Mouse (Mus musculus): Measurements from ENCODE around the gene Rpl7a.

Rpl7a gene

DNA sequence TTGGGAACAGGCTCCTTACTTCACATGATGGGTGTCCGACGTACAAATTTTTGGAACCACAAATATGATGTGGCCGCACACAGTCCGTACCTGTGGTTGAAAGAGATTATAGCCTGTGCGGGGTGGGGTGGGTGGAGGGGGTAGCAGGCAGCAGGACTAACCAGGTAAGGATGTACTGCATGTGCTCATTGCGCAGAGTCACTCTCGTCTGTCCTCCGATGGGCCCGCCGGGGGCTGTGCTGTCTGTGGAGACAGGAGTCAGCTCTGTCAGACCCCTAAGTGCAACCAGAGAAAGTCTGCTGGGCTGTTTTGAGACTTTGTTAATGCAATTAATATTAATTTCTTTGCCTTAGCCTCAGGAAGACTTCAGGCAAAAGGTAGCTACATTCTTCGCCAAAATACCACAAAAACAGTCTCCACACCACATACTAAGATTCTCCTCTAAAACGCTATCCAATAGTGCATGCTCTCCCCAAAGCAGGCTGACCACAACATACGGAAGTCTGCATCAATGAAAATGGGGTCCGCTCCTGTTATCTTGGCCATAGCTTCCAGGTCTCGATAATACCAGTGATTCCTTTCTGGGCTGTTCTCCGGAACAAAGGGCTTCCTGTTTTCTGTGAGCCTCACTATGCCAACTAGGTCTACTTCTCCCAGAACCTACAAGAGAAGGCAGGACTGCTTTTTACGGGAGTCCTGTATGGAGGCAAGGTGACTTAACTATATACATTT, 3.0 kb downstream of the Rpl7a start:
- in situ Hi-C loops (cut with MseI, MboI), result no loop called here

DNA sequence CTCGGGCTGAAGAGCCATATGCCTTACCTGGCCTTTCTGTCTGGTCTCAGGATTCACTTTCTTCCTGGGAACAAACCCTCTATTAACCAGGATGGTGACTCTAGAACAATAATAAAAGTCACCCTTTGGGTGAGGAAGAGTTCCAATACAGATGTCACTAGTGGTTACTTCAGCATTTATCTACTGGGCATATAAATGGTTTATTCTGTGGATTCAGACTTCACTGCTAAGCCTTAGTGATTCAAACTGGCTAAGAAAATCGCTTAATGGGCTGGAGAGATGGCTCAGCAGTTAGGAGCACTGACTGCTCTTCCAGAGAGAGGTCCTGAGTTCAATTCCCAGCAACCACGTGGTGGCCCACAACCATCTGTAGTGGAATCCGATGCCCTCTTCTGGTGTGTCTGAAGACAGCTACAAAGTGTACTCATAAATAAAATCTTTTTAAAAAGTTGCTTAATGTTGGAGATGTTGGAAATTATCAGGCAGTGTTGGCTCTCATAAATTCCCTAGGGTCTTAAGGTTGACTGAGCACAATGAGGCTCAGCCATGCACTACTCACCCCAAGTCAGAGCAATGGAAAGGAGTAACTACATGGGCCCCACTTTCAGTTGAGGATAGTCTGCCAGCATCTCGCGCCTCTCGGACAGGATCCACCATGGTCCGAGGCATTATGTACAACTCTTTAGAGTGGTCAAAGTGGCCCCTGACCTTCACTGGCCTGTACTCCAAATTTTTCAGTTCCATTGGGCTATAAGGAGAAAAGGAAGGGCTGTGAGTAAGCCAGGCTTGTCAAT, 3.8 kb downstream of the Rpl7a start:
- in situ Hi-C loops (cut with MseI, MboI), result no loop called here

DNA sequence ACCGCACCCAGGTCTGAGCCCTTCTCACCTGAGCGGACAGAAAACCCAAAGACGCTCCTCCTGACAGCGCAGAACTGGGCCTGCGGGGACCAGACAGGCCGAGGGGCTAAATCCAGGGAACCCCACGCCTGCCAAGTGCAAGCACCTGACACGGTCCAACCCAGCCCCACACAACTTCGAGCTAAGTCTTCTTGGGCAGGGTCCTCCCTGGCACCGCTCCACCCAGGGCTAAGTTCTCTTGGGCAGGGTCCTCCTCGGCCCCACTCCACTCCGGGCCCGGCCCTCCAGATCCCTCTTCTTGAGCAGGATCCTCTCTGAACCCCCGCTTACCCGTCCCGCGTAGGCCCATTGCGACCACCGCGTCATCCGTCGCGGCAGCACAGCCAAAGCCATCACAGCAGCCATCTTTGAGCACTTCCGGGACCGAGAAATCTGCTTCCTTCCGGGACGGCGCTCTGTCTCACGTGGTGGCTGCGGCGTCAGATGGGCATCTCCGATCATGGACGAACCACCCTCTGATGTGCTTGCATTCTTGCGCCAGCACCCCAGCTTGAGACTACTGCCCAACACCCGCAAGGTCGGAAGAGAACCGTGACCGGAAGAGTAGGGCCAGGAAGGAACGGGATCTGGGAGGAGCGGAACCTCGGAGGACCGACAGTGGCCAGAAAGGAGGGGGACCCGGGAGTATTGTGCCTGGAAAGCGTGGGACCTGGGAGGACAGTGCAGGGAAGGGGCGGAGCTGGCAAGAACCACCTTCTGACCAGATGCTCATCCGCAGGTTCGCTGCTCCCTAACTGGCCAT, 5.6 kb downstream of the Rpl7a start, which contains the start of the genes Surf2 and Surf1:
Surf2 (plus strand) TSS at position 441 of the 802 bp plus-strand sequence.
Surf1 (minus strand) TSS at position 604 of the 802 bp plus-strand sequence.
- in situ Hi-C loops (cut with MseI, MboI), result no loop called here

- in situ Hi-C loops (cut with MseI, MboI), result no loop called here
Observed at GRCm38 (mm10) chr2:26916738-26917137, 6.2 kb downstream of the Rpl7a start.

DNA sequence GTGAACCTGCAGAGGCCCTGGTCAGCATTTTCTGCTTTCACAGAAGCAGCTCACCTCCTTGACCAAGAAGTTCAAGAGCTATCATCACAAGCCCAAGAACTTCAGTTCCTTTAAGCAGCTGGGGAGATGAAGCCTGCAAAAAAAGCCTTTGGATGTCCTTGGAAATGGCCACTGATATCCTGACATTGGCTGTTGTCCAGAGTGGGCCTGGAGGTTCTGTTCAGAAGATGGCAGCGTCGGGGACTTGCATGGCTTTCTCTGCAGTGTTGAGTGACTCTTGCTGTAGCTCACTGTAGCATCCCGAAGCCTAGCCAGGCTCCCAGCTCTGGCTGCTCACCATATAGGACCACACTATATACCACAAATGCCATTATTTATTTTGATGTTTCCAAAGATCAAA, 9.1 kb downstream of the Rpl7a start:
- in situ Hi-C loops (cut with MseI, MboI), result no loop called here

DNA sequence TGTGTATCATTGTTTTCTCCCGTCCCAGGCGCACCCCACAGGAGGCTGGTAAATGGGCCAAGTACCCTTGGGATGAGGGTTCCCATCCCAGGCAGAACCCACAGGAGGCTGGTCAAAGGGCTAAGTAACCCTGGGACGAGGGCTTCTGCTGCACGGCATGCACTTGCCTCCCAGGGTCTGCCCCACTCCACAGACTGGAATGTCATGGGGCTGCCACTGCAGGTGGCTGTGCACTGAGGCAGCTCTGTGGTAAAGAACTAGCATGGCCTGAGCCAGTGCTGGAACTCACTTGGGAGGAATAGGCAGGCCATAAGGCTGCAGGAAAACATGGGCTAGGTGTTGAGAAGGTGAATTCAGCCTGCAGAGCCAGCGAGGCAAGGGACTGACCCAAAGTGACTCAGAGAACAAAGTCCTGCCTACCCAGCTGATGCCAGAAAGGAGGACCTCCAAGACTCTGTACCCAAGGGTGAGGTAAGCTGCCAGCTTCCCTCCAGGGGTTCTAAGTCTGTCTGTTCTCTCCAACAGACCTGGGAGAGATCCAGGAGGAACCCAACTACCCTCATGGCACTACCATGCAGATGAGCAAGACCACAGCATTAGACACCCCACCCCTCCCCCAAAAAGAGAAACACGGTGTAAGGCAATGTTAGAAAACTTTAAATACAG, 9.8 kb downstream of the Rpl7a start:
- in situ Hi-C loops (cut with MseI, MboI), result no loop called here

DNA sequence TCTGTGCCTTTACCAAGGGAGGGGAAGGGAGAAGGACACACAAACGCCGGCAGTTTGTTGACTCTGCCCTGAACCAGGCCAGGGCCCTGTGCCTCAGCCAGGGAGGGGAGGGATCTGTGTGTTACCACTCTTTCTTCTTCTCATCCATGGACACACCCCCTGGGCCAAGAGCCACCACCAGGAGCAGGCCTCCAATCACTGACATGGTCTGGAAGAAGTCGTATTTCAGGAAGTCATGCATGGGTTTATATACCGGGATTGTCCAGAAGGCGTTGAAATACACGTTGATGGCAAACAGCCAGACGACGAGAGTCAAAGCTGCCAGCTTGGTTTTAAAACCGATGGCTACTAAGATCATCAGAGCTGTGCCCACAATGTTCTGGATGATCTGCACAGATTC, 11.2 kb downstream of the Rpl7a start:
- in situ Hi-C loops (cut with MseI, MboI), result no loop called here

GRCm38 (mm10) chr2:26927745-26928476, 17.3 kb downstream of the Rpl7a start:
- in situ Hi-C loops (cut with MseI, MboI), result loop anchor here in 1 of 2 experiments (5.0 kb wide), 1 partner anchor 104 kb away; no protein-coding TSS in a partner anchor

GRCm38 (mm10) chr2:26930390-26930789, 19.8 kb downstream of the Rpl7a start:
- in situ Hi-C loops (cut with MseI, MboI), result no loop called here

DNA sequence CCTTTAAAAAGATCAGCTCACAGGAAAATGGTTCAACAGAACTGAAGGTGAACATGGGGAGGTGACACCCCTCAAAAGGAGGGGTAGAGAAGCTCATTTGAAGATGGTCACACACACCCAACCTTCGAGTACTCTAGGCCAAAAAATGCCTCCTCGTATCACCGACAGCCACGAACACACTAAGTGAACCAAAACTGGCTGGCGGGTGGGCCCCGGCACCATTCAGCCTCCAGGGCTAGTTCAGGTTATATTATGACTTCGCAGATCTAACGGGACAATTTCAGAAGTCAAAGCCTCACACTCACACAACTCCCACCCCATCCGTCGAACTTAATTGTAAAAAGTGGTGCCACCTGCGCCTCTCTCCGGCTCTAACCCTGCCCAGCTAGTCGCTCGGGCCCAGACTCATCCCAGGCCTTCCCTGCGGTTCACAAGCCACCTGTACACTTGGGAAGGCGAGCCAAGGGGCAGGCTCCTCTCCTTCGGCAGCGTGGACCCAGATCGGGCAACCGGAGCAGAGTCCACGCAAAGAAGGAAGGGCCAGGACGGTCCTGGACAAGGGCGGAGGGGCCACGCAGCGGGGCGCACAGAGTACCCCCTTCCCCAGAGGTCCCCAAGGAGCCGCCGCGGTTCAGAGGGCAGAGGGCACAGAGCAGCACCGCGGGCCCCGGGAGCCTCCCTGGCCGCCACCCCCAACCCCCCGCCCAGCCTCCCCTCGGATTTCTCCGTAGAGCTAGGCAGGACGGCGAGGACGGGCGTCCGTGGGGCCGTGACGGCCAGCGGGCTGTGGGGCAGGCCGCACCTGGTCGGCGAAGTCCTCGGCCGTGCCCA, 22.1 kb downstream of the Rpl7a start:
- in situ Hi-C loops (cut with MseI, MboI), result no loop called here

GRCm38 (mm10) chr2:26933304-26934055, 22.9 kb downstream of the Rpl7a start, which contains the start of the genes Surf4 and Stkld1:
Gene Surf4, minus strand, starts transcription at chr2:26933928.
Gene Stkld1, plus strand, starts transcription at chr2:26934047.
- in situ Hi-C loops (cut with MseI, MboI), result no loop called here

- in situ Hi-C loops (cut with MseI, MboI), result no loop called here
Observed at GRCm38 (mm10) chr2:26935286-26935685, 24.7 kb downstream of the Rpl7a start.

- in situ Hi-C loops (cut with MseI, MboI), result no loop called here
Observed at GRCm38 (mm10) chr2:26936425-26936824, 25.9 kb downstream of the Rpl7a start.

DNA sequence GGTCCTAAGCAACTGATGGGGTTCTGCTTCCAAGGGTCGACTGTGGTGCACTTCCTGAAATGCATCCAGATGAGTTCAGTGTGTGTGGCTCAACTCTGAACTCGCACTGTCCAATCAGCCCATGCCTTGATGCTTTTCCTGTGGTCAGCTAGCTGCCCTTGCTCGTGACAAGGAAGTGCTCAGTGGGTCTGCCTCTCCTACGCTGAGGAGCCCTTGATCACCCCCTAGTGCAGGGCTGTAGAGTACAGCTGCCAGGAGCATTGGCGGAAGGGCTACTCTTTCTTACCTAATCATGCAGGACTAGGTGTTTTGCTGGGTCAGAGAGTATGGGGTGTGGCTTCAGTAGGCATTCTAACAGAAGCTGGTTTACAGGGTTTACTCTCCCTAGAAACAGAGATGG, 31.0 kb downstream of the Rpl7a start:
- in situ Hi-C loops (cut with MseI, MboI), result no loop called here

- in situ Hi-C loops (cut with MseI, MboI), result no loop called here
Observed at GRCm38 (mm10) chr2:26943253-26943652, 32.7 kb downstream of the Rpl7a start.

DNA sequence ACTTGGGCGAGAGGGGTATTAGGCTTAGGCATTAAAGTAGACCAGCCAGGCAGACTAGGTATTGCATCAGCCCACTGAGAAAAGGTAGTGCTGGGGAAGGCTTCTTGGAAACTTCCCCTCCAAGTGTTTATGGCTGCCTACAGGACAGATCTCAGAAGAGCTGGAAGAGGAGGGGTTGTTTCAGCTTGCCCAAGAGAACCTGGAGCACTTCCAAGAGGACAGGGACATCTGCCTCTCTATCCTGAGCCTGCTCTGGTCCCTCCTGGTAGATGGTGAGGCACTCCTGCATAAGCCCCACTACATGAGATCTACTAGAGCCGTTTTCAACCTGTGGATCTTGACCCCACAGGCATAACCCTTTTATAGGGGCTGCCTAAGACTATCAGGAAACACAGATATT, 39.8 kb downstream of the Rpl7a start:
- in situ Hi-C loops (cut with MseI, MboI), result no loop called here

DNA sequence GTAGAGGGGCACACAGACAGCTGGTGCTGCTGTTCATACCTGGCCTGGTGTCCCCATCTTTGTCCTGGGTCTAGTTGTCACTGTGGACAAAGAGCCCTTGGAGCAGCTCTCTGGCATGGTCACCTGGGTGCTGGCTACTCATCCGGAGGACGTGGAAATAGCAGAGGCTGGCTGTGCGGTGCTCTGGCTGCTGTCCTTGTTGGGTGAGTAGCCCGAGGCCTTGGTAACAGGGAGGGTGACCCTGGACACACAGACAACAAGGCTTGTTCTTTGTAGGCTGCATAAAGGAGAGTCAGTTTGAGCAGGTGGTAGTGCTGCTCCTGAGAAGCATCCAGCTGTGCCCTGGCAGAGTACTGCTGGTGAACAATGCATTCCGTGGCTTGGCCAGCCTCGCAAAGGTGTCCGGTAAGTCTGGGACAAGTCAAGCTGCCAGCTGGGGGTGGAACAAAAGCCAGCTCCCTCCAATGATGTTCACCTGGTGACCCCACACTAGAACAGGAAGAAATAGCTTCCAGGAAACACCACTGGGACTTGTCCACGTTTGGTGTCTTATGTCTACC, 40.9 kb downstream of the Rpl7a start:
- in situ Hi-C loops (cut with MseI, MboI), result no loop called here

DNA sequence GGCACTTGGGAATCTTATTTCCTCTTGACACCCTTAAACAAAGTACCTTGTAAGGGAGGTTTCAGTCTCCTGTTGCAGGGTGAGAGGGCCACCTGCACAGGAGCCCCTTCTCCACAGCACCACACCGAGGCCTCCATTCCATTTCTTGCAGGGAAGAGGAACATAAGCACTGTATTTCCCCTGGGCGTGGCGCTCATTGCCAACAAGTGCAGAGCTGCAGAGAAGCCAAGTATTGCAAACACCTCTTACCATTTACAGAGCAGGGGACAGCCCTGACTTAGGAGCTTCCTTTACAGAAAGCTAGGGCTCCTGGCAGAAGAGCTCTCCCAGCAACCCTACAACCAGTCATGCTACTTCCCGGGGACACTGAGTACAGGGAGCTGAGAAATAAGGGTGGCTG, 41.6 kb downstream of the Rpl7a start:
- in situ Hi-C loops (cut with MseI, MboI), result no loop called here

- in situ Hi-C loops (cut with MseI, MboI), result no loop called here
Observed at GRCm38 (mm10) chr2:26952866-26953265, 42.3 kb downstream of the Rpl7a start.
